Mouse (Mus musculus) B cell, adult 2 months (primary cell): ENCODE measurements around the gene Mpig6b.

Experiments used
- DNase-seq, 2 experiments: peaks; one replicate each; pipeline ENCODE4 v3.0.0; 2022

The Mpig6b gene

DNA sequence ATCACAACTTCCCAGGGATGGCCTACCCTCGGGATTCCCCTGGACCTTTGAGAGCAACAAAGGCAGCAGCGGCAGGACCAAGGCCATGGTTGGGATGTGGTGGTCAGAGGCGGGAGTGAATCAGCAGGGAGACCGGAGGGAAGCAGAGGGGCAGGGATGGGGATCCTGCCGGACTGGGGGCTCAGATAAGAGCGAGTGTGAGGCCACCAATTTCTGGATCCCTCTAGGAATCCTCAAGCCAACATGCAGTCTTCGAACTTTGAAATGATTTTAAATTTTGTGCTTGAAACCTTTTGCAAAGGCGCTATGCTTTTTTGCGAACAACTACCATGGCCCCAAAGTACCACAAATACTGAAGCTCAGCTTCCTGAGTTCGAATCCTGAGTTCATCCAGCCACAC, at the start of gene Mpig6b:
Mpig6b (minus strand) TSS at position 101 of the 400 bp plus-strand sequence.
- no peak for DNase-seq

DNA sequence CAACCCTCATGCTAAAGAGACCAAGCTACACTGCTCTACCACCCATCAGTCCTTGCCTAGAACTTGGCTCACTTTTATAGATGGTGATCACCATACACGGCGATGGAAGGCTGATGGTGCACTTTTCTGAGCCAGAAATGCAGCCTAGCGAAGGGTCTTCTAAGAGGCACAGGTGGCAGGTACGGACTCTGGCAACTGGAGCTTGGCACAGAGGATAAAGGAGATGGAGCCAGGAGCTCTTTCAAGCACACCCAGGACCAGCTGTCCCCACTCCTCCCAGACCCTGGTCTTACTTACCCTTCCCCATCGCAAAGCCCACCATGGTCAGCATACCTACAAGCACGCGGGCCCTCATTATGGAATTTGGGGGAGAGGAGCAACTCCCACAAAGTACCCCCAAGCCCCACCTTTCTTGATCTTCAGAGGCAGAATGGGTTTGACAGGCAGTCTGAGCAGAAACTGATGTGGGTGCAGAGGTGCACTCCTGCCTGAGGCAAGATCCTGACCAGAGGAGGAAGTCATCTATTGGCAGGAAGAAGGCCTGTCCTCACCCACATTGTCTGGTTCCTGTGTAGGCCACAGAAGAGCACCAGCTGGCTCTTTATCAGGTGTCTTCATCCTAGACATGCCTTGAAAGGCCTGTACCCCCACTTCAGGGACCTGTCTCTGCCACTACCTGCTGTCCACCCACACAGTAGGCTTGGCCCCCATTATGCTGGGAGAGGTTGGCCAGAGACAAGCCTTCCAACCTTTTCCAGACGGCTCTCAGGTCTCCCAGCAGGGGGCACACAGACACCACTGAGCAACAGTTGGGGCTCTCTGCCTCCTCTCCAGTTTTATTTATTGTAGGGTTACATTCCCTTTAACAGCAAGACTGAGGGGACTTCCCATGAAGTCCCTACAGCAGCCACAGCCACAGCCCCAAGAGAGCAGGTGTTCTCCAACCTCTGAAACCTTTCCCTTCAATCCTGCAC, 49.3 kb upstream of the Mpig6b start, which contains the start of gene Ly6g5b:
Ly6g5b (minus strand) TSS at position 383 of the 974 bp plus-strand sequence.
- DNase-seq, result peak; percentile 61 to 63

DNA sequence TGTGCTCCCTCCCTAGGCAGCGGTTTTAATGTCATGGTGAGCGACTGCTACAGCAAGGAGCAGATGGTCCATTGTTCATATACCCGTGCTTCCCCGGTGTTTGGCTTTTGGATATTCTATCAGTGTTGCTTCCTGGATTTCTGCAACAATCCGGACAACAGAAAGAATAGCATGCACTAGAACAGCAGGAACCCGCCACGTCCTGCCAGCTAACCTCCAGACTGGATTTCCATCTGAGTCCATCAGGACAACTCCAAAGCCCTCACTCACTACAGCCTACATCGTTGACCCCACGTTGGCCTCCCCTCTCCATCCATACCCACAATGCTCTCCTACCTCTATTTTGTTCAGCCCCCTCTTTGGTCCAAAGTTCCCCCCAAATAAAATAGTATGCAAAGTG, 45.8 kb upstream of the Mpig6b start:
- DNase-seq, result no peak

DNA sequence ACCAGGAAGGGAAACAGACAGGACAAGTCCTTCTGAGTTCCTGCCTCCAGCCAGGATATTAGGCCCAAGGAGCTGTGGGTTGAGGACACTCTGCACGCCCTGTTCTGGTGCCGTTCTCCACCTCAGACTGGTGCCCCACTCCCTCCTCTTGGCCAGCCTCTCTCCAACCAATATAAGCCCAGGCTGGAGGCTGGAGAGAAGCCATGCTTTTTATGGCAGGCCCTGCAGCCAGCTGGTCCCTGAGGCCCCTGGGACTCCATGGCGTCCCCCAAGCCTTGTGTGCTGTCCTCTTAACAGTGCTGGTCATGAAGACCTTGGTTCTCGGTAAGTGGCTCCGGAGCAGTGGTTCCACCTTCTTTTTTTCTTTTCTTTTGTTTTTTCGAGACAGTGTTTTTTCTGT, 42.1 kb upstream of the Mpig6b start, which contains the start of gene Ly6g5c:
Ly6g5c (plus strand) TSS at position 183 of the 400 bp plus-strand sequence.
- DNase-seq, result no peak

DNA sequence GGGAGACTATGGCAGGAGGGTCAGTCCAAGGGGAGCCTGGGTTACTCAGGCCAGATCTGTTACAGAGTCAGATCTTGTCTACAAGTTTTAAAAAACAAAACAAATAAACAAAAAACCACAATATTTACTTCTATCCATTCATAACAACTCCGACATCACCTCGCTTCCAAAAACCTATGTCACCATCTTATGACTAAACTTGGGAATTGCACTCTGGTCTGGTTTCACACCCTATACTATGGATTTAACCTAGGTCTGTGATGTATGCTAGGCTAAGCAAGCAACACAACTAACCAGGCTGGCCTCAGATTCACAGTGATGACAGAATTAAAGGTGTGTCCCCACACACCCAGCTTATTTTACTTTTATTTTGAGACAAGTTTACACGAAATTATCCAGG, 40.5 kb upstream of the Mpig6b start:
- DNase-seq, result no peak

DNA sequence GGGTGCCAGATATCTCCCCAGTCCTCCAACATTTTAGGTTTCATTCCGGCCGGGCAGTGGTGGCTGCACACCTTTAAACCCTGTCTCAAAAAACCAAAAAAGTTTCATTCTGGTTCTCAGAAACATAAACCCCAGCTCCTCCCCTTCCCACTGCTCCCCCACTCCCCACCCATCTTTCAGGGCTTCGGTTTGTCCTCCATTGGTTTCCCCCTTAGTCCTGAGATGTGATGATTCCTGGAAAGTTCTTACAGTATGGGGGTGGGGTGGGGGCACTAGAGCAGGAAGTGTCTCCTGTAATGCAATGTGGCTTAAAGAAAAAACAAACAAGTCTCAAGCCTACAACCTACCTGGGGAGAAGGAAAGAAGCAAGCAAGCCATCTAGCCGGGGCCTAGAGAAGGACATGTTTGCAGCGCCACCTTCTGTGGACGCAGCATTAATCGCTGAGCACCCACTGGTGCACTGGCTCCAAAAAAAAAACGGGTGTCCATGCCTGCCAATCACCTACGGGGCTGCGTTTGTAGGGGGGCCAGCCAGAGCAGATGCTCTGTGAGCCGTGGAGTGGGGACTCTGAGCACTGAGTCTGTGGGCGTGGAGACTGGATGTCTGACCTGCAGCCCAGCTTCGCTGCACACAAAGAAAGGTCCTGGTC, 39.9 kb upstream of the Mpig6b start:
- DNase-seq, result peak in 1 of 2 experiments; percentile 24

DNA sequence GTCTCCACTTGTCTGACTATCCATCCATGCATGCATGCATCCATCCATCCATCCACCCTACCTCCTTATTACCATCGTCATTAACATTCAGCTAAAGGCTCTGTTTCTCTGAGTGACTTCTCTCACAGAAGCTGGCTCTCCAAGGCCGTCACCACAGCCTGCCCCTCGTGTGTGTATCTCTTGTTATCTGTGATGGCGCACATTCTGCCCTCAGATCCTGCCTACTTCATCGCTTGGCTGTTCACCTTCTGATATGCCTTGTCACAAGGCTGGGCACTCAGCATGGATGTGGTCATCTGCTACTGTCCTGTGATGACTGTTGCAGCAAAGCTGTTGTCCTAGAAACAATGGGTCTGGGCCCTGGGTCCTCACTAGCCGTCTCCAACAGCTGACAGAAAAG, 38.8 kb upstream of the Mpig6b start:
- DNase-seq, result no peak

DNA sequence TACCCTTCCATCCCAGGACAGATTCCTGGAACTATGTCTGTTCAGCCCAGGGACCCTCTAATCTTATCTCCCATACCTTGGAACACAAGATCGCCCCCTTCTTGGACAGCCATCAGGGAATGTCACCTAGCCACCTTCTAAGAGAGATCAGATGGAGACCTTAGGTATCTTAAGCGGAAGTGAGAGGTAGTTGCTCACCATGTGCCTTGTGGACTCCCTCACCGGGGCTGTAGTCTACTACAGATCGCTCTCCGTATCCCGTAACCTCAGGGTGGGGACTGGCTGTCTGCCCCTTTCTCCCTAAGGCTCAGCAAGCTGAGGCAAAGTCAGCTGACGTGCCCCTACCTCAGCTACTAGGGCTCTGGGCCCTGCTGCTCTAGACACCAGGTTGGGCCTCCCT, 38.1 kb upstream of the Mpig6b start:
- DNase-seq, result no peak

DNA sequence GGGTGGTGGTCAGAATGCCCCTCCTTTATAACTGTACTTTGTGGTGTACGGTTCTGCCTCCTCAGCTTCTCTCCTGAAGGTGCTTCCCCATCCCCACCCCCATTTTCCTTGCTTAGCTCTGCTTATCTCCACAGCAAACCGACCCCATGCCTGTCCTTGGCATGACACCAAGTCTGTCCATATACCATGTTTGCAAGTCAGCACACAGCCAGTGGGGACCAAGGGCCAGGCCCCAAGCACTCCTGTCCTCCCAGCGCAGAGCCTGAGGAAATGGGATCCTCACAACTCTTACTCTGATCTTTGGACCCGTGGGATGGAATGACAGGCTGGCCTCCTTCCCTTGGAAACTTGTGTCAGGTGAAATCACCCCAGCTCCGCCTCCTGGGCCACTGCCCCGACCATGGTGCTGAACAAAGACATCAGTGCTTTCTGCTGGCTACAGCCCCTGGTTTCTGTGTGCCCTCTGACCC, 37.3 kb upstream of the Mpig6b start:
- no peak for DNase-seq

DNA sequence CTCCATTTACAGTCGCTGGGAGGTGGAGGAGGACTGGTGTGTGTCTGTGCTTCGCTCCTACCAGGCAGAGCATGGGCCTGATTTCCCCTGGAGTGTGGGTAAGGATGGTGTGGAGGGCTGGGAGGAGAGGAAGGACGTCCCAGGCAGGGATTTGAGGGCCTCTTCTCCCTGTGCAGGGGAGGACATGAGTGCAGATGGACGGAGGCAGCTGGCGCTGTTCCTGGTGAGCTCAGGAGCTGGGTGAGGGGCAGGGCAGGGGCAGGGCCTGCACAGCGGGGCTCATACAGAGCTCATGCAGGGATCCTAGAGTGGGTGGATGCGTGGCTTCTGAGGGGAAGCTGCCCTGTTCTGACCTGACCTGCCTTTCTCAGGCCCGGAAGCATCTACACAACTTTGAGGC, 36.3 kb upstream of the Mpig6b start:
- no peak for DNase-seq

DNA sequence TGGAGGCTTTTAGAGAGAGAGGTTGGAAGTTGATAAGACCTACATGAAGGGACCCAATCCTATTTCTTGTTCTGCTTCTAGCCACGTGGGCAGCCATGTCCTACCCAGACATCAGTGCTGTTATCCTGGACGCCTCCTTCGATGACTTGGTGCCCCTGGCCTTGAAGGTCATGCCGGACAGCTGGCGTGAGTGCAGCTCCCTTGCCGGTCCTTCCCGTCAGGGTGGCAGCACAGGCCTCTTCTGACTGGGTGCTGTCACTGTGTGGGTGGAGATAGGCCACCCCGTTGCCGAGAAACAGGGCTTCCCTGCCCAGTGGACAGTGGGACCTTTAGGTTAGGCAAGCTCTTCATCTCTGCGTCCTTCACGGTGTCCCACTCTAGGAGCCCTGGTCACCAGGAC, 35.2 kb upstream of the Mpig6b start:
- DNase-seq, result no peak

DNA sequence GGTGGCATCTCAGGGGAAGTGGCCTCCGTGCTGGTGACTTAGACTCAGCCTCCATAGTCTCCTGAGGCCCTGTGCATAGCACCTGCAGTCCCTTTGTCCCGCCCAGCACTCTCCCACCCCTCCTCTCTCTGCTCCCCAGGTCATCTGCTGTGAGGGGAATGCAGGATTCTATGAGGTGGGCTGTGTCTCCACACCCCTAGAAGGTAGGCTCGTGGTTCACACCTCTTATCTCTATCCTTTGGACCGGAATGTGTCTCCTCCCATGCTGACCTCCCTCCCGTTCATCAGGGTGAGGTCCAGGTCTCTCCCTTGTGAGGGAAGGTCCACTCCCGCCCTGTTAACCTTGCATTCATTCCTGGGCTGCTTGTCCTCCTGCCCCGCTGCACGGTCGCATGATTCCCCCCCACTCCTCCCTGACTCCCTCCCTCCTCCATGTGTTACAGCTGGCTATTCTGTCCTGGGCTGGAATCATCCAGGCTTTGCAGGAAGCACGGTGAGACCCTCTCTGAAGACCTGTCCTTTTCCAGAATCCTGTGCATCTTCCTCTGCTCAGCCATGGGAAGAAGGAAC, 34.3 kb upstream of the Mpig6b start:
- DNase-seq, result no peak

DNA sequence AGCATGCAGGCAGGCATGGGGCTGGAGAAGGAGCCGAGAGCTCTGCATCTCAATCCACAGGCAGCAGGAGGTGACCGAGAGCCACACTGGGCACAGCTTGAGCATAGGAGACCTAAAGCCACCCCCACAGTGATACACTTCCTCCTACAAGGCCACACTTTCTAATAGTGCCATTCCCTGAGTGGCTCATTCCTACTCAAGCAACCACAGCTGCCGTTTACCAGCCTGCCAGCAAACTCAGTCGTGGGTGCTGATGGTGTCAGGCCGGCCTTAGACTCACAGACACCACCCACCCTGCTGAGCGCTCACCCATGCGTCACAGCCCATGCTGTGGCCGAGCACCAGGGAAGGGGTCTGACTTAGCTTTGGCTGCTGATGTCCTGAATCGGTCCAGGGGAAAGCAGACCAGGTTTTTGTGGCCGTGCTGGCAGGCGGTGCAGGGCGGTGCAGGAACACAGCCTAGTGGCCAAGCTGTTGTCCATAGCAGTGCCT, 31.2 kb upstream of the Mpig6b start:
- DNase-seq, result peak; percentile 27 to 28

DNA sequence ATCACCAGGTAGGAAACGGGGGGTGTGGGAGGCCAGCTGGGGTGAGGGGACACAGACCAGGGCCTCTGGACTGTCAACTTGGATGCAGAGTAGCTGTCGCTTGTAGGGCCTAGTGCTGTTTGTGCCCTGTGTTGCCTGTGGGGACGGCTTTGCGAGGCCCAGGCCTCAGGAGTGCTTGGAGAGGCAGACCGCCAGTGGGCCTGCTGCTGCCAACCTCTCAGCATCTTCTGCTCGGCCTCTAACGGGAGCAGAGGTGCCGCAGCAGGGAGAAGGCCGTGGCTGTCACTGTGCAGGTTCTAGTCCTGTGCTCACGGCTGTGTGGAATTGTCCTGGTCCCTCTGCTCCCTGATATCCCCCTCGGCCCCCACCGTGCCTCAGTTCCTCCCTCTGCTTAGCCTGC, 30.6 kb upstream of the Mpig6b start:
- DNase-seq, result no peak

DNA sequence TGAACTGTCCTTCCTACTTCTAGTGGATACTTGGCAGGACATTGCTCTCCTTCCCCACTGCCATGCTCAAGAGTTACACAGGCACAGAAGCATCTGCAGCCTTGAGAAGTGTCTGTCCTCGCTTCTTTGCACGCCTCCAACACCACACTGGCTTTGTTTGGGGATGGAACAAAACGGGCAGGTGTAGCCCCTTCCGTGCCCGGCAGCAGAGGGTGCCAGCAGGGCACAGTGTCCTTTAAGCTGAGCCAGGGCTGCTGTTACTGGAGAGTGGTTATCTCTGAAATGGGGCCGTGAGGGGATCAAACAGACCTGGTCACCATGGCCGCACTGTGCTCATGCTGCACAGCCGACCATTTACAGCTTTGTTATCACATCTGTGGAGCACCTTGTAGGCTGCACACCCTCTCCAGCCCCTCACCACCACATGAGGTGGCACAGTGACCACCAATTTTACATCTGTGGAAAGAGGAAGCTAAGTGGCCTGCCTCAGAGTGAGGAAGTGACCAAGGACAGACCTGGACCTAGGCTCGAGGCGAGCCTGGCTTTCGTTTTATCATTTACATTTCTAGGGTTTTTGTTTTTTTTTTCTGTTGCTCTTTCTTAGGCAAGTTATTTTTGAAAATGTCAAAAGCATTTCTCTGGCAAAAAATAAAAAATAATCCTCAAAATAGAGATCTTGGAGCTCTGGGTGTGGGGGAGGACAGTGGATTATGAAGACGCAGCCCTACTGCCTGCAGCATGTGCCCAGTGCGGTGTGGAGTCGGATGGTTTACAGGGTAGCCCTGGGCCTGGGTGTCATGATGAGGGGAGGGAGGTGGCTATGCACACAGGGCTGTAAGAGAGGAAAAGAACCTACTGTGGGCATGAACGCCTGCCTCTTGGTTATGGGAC, 28.7 kb upstream of the Mpig6b start:
- DNase-seq, result no peak

DNA sequence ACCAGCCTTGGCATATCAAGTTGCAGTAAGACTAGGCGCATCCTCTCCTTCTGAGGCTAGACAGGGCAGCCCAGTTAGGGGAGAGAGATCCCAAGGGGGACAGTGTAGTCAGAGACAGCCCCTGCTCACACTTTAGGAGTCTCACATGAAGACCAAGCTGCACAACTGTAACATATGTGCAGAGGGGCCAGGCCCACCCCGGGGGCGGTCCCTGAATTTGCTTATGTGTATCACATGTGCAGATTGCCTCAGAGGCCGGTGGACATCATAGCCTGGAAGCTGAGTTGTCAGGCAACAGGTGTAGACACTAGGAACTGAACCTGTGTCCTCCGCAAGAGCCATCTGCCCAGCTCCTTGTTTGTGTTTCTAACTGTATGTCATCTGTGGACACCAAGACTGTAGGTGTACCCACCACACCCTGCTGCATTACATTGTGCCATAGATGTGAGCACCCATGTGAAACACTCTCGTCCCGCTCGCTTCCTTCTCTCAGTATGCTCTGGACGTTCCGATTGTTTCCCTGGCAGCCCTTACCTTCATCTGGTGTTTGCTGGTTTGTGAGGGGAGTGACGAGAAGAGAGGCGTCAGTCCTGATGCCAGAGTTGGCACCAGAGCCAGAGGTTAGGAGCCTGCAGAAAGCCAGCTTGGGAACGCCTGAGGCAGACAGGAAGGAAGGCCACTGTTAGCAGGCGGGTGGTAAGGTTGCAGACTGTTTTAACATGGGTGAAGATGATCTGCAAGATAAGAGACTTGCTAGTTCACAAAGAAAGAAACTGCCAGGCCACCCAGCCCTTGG, 26.6 kb upstream of the Mpig6b start:
- no peak for DNase-seq

DNA sequence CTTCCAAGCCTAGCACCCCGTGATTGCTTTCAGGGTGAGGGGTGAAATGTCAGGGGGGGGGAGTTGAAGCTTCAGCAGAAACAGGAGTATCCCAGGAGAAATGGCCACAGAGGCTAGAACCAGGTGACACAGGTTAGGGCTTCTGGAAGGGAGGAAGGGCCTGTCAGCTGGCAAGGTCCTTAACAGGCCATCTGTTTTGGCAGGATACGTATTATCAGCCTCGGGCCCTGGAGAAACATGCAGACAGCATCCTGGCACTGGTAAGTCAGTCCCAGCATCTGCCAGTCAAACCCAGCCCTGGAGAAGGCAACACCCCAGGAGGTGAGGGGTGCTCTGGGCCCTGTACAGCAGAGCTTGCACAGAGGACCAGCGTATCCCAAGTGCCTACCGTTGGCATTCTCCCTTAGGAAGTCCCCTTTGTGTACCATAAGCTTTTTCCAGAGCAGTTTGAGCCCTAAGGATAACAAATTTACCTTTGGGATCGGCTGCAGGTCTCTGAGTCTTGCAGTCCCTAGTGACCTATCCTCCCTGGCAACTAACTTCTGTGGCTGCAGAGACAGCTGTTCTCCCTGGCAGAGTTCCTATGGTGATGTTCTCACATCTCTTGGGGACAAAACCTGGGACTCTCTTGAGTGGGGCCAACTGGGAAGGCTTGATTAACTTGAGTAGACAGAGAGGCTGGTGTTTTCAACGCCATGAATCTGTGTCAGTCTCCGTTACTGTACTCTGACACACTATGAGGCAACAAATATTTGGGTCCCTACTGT, 24.4 kb upstream of the Mpig6b start:
- DNase-seq, result no peak

DNA sequence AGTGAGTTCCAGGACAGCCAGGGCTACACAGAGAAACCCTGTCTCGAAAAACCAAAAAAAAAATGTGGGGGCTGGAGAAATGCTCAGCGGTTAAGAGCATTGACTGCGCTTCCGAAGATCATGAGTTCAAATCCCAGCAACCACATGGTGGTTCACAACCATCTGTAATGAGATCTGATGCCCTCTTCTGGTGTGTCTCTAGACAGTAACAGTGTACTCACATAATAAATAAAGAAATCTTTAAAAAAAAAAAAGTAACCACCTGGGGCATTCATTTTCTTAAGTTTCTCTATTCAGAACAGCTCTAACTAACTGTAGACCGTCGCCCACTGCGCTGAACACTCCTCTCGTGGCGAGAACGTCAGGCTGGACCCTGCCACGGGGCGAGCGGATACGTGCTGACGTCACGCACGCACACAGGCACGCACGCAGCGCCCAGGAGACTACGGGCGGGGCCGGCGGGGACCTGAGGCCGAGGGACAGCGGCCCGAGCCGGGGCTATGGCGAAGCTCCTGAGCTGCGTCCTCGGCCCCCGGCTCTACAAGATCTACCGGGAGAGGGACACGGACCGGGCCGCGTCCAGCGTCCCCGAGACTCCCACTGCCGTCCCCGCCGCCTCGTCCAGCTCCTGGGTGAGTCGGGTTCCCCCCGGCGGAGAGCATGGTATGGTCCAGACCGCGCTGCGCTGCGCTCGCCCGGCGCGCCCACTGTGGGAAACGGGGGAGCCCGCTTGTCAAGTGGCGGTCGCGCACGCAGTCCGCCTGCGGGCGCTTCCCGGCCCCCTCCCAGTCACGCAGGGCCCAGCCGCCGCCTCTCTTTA, 23.1 kb upstream of the Mpig6b start, which contains the start of gene Abhd16a:
Abhd16a (plus strand) TSS at position 439 of the 820 bp plus-strand sequence.
- DNase-seq, result peak; percentile 95

DNA sequence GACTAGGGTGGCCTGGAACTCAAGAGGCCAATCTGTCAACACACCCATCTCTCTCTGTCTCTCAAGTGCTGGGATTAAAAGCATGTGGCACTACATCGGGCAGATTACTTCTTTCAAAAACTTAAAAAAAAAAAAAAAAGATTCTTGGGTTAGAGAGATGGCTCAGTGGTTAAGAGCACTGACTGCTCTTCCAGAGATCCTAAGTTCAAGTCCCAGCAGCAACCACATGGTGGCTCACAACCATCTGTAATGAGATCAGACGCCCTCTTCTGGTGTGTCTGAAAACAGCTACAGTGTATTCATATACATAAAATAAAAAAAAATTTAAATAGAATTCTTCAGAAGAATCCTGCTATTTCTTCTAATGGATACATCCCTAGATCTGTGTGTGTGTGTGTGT, 22.2 kb upstream of the Mpig6b start:
- peak; percentile 41 to 45 for DNase-seq
